Mouse (Mus musculus): ENCODE data around the gene Lipn. TPM values are rescaled to one million over a fixed set of nuclear protein-coding genes. Genes with fewer than 3 reads are reported as not detected.

The Lipn gene
- 0.64 TPM in 1 of 2 replicates, not detected in the other for total RNA-seq (2021)
- long read RNA-seq, experiment 1, result 0 reads
- long read RNA-seq, experiment 2, result 0 reads

DNA sequence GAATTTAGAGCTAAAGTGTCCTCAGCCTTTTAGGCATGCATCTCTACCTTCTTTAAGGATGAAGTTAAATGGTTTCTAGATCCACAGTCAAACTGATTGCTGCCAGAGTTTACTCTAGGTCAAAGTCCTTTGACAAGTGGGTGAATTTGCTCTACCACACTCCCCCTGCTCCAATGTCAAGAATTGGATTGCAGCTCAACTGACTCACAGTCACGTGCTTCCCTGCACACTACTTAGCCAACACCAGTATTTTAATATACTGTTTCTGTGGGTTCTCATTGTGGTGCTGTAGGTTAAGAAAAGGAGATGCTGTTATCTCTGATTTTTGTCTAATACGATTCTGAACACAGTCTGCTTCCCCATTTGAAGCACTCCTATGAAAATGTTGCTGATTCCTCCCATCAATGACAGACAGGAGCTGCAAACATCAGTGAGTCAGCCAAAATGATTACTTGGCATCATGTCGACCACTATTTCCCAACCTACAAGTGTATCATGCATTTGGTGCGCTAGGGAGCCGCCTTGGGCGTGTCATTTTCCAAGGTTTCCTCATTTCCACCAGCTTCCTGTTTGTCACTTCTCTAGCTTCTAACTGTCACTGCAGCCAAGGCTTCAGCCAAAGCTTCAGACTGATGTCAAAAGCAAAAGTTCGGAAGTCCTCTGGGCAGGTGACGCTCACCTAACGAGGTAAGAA is at the start of gene Lipn:
Lipn (plus strand) TSS at position 580 of the 694 bp plus-strand sequence.
- DNase-seq, result peak; percentile 17

DNA sequence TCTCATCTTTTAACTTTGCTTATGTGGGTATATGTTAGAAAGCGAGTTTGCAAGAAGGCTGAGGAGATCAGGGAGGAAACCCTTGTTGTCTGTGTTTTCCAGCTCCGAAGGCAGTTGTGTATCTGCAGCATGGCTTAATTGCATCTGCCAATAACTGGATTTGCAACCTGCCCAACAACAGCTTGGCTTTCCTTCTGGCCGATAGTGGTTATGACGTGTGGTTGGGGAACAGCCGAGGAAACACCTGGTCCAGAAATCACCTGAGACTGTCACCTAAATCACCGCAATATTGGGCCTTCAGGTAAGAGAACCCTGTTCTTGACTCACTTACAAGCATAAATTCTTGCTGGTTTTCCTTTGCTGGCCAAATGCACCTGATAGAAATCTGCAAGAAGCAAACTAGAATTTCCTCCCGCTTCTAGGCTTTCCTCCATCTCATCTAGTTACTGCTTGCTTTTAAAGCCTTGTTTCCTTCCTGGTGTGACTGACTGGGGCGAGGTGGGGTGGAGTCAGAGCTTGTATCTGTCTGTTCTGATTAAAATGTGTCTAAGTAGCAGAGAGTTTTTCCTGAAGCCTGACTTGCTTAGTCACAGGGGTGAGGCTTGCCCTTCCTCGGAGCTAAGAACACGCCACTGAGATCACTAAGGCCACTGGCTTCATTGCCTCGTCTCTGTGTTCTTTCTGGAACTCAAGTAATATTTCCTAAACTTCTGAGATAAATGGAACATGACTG is 45.6 kb upstream of the Lipn start:
- no peak for DNase-seq

DNA sequence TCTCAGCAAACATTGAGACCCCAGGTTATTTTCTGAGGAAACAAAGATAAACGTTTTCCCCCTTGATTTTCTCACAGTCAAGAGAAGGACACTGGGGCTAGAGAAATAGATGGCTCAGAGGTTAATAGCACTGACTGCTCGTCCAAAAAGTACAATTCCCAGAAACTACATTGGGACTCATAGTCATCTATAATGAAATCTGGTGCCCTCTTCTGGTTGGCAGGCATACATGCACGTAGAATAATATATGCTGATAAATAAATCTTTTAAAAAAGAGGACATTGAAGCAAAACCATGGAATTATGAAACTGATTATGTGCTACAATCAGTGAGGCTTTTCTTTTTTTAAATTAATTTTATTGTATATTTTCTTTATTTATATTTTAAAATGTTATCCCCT is 44.4 kb upstream of the Lipn start:
- no peak for DNase-seq

DNA sequence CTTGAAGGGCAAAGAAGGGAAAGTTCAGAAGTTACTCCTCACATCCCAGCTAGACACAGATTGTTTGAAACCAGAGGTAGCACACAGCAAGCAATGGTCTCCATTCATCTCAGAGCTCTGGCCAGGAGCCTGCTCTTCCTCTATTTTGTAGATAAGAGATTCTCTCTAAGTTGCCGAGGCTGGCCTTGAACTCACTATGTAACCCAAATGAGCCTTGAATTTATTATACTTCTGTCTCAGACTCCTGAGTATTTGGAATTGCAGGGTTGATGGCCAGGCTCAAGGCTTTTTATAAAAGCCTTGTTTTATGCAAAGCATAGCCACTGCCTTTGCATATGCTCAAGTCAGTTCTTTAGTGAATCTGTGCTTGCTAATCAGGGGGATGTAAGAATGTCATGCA is 27.4 kb upstream of the Lipn start:
- peak; percentile 21 for DNase-seq

- peak; percentile 51 for DNase-seq
These were observed 24.1 kb upstream of the Lipn start for GRCm38 (mm10) chr19:34043008-34043407.

DNA sequence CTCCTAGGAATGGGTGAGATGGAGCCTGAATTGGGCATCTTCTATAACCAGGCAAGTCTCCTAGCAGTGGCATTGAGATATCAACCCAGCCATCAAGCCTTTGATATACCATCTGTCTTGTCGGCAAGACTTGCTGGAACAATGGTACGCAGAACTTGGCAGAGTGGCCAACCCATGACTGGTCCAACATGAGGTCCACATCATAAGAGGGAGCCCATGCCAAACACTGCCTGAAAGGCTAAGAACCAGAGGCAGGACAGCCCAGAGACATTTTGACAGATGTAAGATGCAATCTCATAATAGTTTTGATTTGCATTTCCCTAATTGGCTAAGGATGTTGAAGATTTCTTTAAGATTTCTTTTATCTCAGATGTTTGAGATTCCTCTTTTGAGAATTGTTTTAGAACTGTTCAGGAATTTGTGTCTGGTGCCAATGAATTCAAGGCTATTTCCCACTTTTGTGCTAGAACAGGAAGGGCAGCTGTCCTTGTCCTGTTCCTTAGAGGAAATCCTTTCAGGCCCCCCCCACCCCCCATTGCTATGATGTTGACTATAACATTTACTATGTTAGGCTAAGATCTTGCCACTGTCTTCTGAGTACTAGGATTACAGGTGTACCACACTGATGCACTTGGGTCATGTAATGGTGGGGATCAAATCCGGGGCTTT is 17.7 kb upstream of the Lipn start:
- DNase-seq, result no peak

GRCm38 (mm10) chr19:34051502-34051901 is 15.7 kb upstream of the Lipn start:
- no peak for DNase-seq

GRCm38 (mm10) chr19:34063547-34063946 is 3.6 kb upstream of the Lipn start:
- DNase-seq, result no peak

DNA sequence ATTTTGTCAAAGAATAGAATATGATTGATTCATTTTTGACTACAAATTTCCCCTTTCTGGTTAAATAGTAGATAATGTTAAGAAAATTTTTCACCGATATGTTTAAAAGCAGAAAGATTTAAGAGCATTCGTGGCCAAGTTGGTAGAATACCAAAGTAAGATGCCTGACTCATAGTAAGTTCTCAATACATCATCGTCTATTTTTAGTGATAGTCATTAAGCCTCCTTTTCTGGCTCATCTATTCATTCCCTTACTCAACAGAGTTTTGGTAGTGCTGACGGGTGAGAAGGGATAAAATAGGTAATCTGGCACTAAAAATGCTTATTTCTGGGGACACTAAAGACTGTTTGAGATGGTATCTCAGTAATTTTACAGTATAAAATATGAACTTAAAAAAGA is 3.1 kb upstream of the Lipn start:
- DNase-seq, result no peak

DNA sequence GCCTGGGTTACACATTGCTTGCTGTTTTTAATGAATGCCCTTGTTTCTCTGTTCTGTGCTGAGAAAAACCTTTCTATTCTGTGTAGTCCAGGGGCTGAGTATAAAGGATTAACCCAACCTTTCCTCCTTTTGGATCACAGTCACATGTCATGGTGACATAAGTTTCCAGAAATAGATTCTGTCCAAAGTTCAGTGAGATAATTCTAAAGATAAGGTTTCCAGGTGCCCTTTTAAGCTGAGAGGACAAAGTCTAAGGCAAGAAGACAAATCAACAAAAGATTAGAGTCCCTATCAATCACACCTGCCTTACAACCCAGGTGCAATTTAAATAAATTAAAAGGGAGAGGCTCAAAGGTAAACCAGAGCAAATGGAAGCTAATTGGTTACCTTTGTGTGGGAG is 7.1 kb downstream of the Lipn start:
- no peak for DNase-seq

DNA sequence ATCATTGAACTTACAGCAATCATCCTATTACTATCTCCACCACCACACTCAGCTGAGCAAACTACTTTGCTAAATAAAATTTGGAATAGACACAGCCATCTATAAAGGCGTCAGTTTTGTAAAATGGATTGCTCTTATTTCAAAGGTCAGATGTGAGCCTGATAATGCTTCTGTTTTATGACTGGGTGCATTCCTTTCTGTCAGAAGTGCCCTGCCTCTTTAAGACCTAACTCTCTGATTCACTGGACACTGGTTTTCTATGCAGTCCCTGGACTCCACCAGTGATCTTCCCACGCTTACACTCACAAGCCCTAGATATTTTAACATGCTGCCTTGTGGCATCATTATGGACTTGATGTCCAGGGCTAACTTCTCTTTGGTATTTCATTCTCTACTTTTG is 11.0 kb downstream of the Lipn start:
- DNase-seq, result no peak

DNA sequence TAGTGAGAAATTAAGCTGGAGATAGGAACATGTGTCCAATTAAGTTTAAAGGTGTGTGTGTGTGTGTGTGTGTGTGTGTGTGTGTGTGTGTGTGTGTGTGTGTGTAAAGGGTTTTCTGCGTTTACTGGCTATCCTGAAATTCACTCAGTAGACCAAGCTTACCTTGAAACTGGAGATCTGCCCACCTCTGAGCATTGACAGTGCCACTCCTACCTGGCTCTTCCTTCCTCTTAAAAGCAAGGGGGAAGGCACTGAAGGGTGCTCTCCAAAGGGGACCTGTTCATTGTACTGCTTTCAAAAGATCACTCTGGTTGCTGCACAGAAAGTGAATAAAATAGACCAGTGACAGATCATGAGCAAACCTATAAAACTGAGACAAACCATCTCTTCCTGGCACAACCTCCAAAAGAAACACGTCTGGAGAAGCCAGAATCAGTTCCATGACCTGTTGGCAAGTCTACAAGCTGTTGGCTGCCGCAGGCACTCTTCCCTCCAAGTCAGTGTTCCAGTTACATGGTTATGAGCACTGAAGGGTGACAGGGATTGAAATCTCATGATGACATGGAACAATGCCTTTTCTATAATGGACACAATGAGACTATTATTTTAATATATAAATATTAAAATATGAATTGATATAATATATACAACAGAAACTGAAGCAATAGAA is 22.0 kb downstream of the Lipn start:
- DNase-seq, result peak; percentile 11

DNA sequence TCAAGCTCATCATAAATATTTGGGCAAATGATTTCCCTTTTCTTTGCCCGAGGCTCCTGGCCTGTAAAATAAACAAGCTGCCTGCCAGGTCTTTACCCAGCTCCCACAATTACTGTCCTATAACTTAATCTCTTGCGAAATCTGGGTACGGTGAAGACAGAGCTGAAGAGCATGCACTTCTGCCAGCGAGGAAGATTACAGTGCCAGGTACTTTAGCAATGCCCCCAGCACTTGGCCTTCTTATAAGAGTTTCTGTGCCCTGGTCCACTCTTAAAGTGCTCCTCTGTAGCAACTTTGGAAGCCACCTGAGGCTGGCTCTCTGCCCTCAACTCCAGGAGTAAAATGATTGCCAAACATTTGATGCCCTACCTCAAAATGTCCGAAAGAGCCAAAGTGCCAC is 28.2 kb downstream of the Lipn start:
- peak; percentile 4 for DNase-seq

DNA sequence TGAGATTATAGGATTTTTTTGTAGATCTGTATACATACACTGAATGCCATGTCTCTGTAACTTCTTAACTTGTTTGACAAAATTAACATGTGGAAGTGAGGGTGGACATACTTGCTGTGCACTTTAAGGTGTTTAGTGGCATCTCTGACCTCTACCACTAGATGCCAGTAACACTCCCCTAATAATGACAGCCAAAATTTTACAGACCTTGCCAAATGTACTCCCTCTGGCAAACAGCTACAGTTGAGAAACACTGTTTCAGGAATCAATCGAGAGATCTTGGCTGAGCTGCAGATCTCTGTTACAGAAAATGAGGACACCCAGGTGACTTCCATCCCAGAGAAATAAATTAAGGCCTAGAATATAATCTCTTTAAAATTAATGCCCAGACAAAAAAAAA is 29.1 kb downstream of the Lipn start:
- peak; percentile 11 for DNase-seq

GRCm38 (mm10) chr19:34100633-34101032 is 33.5 kb downstream of the Lipn start, which contains the start of gene Lipm:
Lipm (plus strand) TSS chr19:34100933.
- DNase-seq, result no peak

- DNase-seq, result no peak
These were observed 34.7 kb downstream of the Lipn start for GRCm38 (mm10) chr19:34101888-34102287.

DNA sequence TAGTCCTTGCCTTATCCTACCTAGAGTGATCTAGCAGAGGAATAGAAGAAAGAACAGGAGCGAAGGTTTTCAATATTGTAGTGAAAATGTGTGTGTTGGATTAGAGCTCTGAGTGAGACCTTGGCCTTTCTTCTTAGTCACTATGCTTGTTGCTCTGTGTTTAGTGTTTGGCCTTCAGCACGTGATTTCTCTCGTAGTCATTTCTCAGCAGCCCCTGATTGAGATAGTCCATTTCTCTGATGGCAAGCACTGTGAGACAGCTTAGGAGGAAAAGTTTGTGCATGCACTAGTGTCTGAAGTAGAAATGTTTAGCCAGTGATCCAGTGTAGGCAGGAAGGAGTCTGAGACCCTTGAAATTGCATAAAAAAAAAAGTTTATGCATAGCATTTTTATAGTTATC is 37.7 kb downstream of the Lipn start:
- peak; percentile 21 for DNase-seq

DNA sequence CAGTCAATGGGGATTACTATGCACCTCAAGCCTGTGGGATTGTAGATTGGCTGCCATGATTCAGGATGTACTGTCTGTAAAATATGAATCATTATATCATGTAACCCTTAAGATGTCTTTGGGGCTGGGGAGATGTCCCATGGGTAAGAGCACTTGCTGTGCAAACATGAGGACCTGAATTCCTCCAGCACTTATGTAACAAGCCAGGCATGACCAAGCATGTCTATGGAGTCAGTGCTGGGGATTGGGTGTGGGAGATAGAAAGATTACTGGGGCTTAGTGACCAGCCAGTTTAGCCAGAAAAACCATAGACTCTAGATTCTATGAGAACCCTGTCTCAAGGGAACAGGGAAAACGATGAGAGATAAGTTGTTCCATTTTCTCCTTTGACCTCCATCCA is 51.9 kb downstream of the Lipn start:
- no peak for DNase-seq

DNA sequence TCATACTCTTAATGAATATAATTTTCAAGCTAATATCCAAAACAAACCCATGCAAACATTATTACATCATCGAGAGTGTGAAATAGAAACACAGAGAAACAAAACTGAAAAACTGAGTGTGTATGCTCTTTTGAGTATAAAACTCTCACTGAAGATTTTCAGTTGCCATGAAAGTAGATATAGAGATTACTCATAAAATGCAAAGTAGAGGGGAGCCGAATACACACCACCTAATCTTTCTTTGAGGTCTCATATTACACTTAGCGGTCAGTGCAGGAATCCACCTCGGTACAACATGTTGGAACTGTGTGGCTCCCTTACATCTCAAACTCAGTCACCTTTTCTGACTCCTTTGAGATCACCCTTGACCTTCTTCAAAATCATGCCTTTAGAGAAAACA is 52.5 kb downstream of the Lipn start:
- no peak for DNase-seq

DNA sequence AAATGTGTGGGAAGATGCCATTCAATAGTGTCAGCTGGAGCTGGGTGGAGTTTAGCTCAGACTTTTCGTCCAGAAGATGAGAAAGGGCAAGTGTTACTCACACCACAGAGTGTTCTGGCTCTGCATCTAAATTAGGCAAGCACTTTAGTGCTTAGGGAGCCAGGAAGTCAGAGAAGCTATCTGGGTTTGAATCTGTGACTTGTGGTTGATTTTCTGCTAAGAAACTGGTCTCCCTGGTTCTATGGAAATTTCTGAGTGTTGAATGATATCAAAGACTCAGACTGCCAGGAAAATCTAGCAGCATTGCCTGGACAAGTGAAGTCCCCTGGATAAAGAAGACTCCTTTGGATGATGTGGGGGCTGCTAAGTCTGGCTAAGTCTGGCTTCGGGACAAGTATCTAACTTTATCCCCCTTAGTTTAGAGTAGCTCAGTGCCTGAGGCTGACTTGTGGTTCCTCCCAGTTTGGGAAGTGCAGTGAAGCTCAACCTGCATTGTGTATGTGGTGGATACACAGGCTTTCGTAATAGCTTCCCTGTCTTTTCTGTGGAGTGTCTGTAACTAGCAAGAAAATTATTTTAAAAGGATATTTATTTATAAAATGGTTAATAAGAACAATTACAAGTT is 53.1 kb downstream of the Lipn start:
- DNase-seq, result no peak

All from adrenal gland, postnatal 14 days (tissue).